Mouse (Mus musculus) heart, postnatal 0 days (tissue): ENCODE results near the gene 4921524J17Rik. TPM values are rescaled to one million over a fixed set of nuclear protein-coding genes. Genes with fewer than 3 reads are reported as not detected.

Source experiments
- ATAC-seq: fragments of 200-750 bp; cut with Nextera tagmentation; 2 replicates; pipeline ENCODE4 v1.8.0; 2017; ENCODE audit warnings: low read depth, moderate number of reproducible peaks, moderate library complexity; ENCODE audit not compliant: insufficient read depth
- DNase-seq: peaks from one replicate; pipeline ENCODE4 v3.0.0-alpha.2; 2016; ENCODE audit warnings: low spot score
- H3K27ac ChIP-seq: fragments of 300-500 bp; sonication (generic); 2 replicates; pipeline ENCODE4 v1.5.1; 2014; ENCODE audit warnings: low read depth, mild to moderate bottlenecking
- H3K27me3 ChIP-seq: fragments of 300-500 bp; sonication (generic); 2 replicates; pipeline ENCODE4 v1.6.1; 2014; ENCODE audit warnings: low read length, mixed read lengths; ENCODE audit not compliant: control insufficient read depth, insufficient read depth
- H3K36me3 ChIP-seq: fragments of 300-500 bp; sonication (generic); replicated peaks from 2 replicates; pipeline ENCODE4 v1.6.1; 2014; ENCODE audit warnings: low read length, mixed read lengths; ENCODE audit not compliant: control insufficient read depth, insufficient read depth
- H3K4me1 ChIP-seq: fragments of 300-500 bp; sonication (generic); 2 replicates; pipeline ENCODE4 v1.6.1; 2014; ENCODE audit warnings: antibody characterized with exemption; ENCODE audit not compliant: control insufficient read depth, insufficient read depth
- H3K4me2 ChIP-seq: fragments of 300-500 bp; sonication (generic); 2 replicates; pipeline ENCODE4 v1.6.1; 2014; ENCODE audit warnings: low read depth, mild to moderate bottlenecking, low read length, moderate library complexity
- H3K4me3 ChIP-seq: fragments of 300-500 bp; sonication (generic); 2 replicates; pipeline ENCODE4 v1.5.1; 2014; ENCODE audit warnings: low read depth, low read length
- H3K9ac ChIP-seq: fragments of 300-500 bp; sonication (generic); replicated peaks from 2 replicates; pipeline ENCODE4 v1.6.1; 2014; ENCODE audit warnings: low read depth, low read length, mixed read lengths
- H3K9me3 ChIP-seq: fragments of 300-500 bp; sonication (generic); replicated peaks from 2 replicates; pipeline ENCODE4 v1.6.1; 2016; ENCODE audit warnings: low read length; ENCODE audit not compliant: control insufficient read depth
- CTCF ChIP-seq: IDR thresholded peaks from 2 replicates; pipeline ENCODE4 v1.5.1; 2016; ENCODE audit warnings: antibody characterized with exemption, control low read depth, low read depth
- EP300 ChIP-seq: IDR thresholded peaks from 2 replicates; pipeline ENCODE4 v1.6.1; 2016; ENCODE audit warnings: antibody characterized with exemption, low read depth
- WGBS: fragments of 180-500 bp; shearing (Covaris S2); extraction: QIAGEN DNeasy Blood & Tissue Kit; methylation state at CpG from one replicate; pipeline ENCODE4 v1.1.7; 2014; 5-methylcytosine and 5-hydroxymethylcytosine counted together
- polyA plus RNA-seq: library from polyadenylated mRNA; unstranded; fragments of >200 nt; fragmentation: Nextera tagmentation; extraction: Ambion mirVana; gene quantifications from 2 replicates; pipeline ENCODE4 v1.2.1, GENCODE M21; 2015
- total RNA-seq: library from RNA; depleted of rRNA; stranded (reverse); fragments of >200 nt; gene quantifications from 2 replicates; pipeline ENCODE4 v1.2.3, GENCODE M21; 2014; ENCODE audit warnings: low replicate concordance

4921524J17Rik gene
- total and polyA plus RNA-seq, 2 experiments from 2014 or later = 27.6 to 67.6 TPM

DNA sequence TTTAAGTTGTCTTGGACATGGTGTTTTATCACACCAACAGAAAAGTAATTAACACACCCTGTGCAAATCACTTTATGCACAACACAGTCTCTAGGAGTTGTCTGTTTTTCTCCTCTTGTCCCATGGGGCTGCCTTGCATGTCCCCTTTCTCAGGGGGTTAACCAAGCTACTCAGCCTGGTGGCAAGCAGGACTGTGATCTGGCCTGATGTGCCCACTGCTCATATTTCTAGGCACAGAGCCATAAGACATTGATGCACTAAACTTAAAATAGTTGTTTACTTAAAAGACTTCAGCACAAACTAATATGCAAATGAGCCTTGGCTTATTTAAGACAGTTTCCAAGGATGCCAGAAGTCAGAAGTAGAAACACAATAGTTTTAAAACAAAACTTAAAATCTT lies 31.7 kb upstream of the 4921524J17Rik start:
- no peak for ATAC-seq

DNA sequence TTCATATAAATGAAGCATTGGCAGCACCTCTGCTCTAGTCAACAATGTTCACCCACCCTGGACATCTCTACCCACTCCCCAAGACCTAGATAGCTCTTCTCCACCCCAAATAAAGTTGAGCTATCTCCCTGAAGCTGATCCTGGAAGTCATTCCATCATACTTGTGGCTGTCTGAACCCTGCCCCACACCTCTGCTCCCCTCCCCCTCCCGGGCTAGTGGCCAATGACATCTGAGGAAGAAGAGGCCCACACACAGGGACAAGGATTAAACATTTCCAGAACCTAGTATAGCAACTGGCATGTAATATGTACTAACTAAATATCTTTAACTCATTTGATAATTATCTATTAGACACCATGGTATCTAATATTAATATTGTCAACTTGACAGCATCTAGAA lies 29.8 kb upstream of the 4921524J17Rik start:
- WGBS = 56% methylated on average over 1 of the region's 1 CpGs
- TF ChIP-seq EP300 = no peak
- TF ChIP-seq CTCF = no peak
- H3K4me3 ChIP-seq = no peak overlapping the region

More for the DNA sequence above, 31.7 kb upstream of the 4921524J17Rik start:
- Histone ChIP-seq H3K36me3 (no peaks in the 10 kb centered on the region), H3K27ac (no peak overlapping the region), H3K27me3 (no peaks in the 10 kb centered on the region), H3K4me2 (no peak overlapping the region), H3K9me3 (no peaks in the 10 kb centered on the region), H3K4me3 (no peak overlapping the region), H3K9ac (no peak overlapping the region), H3K4me1 (no peaks in the 10 kb centered on the region)
- no peak for DNase-seq
- TF ChIP-seq CTCF (no peak), EP300 (no peak)

DNA sequence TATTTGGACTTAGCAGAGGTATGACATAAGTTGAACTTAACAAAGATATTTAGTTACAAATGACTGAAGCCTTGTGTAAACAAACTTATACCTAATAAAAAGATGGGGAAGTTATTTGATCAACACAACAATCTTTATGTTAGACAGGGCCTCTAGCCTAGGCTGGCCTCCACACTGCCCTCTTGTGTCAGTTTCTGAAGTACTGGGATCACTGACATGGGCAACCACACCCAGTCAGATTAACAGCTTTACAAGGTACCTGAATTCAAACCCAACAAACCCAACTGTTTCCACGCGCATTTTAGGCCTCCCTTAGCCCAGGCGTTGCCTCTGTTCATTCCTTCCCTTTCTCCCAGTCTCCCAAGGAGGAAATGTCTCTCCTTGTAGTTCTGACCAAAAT lies 28.7 kb upstream of the 4921524J17Rik start:
- no peak overlapping the region for H3K4me2 ChIP-seq
- no peak overlapping the region for H3K27ac ChIP-seq
- H3K4me3 ChIP-seq = no peak overlapping the region
- whole genome bisulfite sequencing = 77% methylated on average over 3 of the region's 3 CpGs
- no peak for ATAC-seq
- TF ChIP-seq EP300 = no peak
- TF ChIP-seq CTCF = no peak; the same call in 1 of the 2 replicates
- no peaks in the 10 kb centered on the region for H3K36me3 ChIP-seq
- no peaks in the 10 kb centered on the region for H3K4me1 ChIP-seq
- H3K9me3 ChIP-seq = no peaks in the 10 kb centered on the region
- no peak for DNase-seq
- no peaks in the 10 kb centered on the region for H3K27me3 ChIP-seq
- no peak overlapping the region for H3K9ac ChIP-seq

More for the DNA sequence above, 29.8 kb upstream of the 4921524J17Rik start:
- ATAC-seq (no peak), DNase-seq (no peak)
- Histone ChIP-seq H3K9ac (no peak overlapping the region), H3K27ac (no peak overlapping the region), H3K36me3 (no peaks in the 10 kb centered on the region), H3K9me3 (no peaks in the 10 kb centered on the region), H3K27me3 (no peaks in the 10 kb centered on the region), H3K4me2 (no peak overlapping the region), H3K4me1 (no peaks in the 10 kb centered on the region)

DNA sequence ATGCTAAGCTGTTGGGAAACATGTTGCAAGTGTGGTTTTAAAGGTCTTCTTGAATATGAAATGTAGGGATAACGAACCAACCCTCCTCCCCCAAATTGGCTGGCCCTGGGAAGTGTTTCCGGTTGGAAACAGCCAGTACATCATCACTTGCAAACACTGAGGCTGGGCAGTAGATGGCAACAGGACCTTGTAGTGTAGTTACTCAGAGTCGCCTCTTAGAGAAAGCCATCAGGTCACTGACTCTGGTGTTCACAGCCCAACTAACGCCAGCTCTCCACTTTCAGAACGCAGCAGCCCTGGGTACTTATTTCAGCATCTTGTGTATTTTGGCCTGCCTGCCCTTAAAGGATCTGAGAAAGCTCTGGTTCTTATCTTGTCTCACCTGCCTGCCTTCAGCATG lies 28.2 kb upstream of the 4921524J17Rik start:
- Histone ChIP-seq H3K4me3 (no peak overlapping the region), H3K4me2 (no peak overlapping the region), H3K9ac (no peak overlapping the region), H3K9me3 (no peaks in the 10 kb centered on the region), H3K36me3 (no peaks in the 10 kb centered on the region), H3K27me3 (no peaks in the 10 kb centered on the region), H3K4me1 (no peaks in the 10 kb centered on the region), H3K27ac (no peak overlapping the region)
- no peak for ATAC-seq
- no peak for TF ChIP-seq EP300
- peak; percentile 61 for TF ChIP-seq CTCF
- peak; percentile 46 for DNase-seq
- WGBS = 12% methylated on average over 5 of the region's 5 CpGs

DNA sequence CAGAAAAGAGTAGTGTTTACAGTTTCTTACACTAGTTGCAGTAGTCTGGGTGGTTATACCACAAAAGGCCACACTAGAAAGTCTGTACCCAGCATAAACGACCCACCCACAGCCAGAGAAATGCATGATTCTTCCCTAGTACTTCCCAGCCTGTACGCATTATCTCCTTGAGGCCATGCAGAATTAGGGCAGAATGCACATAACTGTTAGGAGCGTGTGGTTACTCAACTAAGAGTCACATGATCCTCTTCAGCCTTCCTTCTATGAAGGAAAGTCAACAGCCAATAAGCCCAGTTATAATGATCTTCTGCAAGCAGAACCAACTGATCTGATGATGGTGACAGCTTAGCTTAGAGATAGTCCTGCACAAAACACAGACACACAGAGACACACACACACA lies 26.9 kb upstream of the 4921524J17Rik start:
- Histone ChIP-seq H3K27me3 (no peaks in the 10 kb centered on the region), H3K27ac (no peak overlapping the region), H3K9me3 (no peaks in the 10 kb centered on the region), H3K4me3 (no peak overlapping the region), H3K36me3 (no peaks in the 10 kb centered on the region), H3K9ac (no peak overlapping the region), H3K4me2 (no peak overlapping the region), H3K4me1 (no peaks in the 10 kb centered on the region)
- no peak for ATAC-seq
- DNase-seq = no peak
- WGBS = 59% methylated on average over 3 of the region's 3 CpGs
- no peak for TF ChIP-seq EP300
- no peak for TF ChIP-seq CTCF

DNA sequence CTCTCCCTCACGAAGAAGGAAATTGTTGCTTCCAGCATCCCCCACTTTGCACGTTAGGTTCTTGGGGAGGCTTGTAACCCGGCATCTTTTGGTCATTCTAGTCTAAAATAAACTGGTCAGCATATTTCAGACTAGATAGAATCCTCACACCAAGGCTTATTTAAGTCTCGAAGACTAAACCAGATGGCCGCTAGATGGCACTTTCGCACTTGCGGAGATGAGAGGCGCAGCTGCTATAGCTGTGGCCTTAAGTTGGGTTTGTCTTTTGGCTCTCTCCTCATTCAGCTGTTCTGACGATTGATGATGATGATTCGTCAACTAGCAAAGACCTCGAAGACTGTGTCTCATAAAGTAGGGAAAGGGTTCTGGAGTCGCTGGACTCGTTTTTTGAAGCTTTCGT lies 23.9 kb upstream of the 4921524J17Rik start:
- WGBS = 9% methylated on average over 14 of the region's 14 CpGs
- H3K4me1 ChIP-seq = no peaks in the 10 kb centered on the region
- ATAC-seq = peak; percentile 67
- H3K4me2 ChIP-seq = no peak overlapping the region
- no peaks in the 10 kb centered on the region for H3K27me3 ChIP-seq
- H3K36me3 ChIP-seq = no peaks in the 10 kb centered on the region
- H3K4me3 ChIP-seq = no peak overlapping the region
- no peak overlapping the region for H3K9ac ChIP-seq
- peak; percentile 82 for DNase-seq
- peak; percentile 85 for TF ChIP-seq CTCF
- no peak for TF ChIP-seq EP300
- no peaks in the 10 kb centered on the region for H3K9me3 ChIP-seq
- H3K27ac ChIP-seq = no peak overlapping the region
